Mouse (Mus musculus): ENCODE measurements around the gene Fbxl7.

DNA sequence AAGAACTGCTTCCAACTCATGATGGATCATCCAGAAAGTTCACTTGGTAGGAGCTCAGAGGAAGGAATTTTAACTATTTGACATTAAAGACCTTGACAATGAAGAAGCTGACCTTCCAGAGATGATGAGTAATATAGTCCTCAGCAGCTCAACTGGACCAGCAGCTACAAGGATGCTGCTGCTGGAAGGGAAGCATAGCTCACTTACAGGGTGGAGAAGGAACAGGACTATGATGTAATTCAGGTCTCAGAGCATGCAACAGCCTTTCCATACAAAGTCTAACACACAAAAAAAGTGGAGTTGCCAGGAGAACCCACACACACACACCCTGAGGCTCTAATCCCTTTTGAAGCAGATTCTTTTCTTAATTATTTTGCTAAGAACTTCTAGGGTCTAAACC, 119.7 kb downstream of the Fbxl7 start:
- TF ChIP-seq CTCF (IDR thresholded peaks at IDR 0.05; ENCODE audit: low read depth, low read length) (no peak), POLR2A (IDR thresholded peaks at IDR 0.05; ENCODE audit: borderline replicate concordance, low read depth, low read length) (no peak)

Measured in bone marrow macrophage, adult 2 months (primary cell).